Mouse (Mus musculus) urinary bladder, postnatal 14 days (tissue): ENCODE measurements at regions not wholly inside any gene's neighbourhood (a gene's known extent, or its start where the extent isn't known, plus 50 kb on each side); places are given as distances from the start of the nearest gene placed in this dataset.

Experiments
- DNase-seq: peaks from one replicate; pipeline ENCODE4 v3.0.0; 2021; ENCODE audit warnings: low spot score

DNA sequence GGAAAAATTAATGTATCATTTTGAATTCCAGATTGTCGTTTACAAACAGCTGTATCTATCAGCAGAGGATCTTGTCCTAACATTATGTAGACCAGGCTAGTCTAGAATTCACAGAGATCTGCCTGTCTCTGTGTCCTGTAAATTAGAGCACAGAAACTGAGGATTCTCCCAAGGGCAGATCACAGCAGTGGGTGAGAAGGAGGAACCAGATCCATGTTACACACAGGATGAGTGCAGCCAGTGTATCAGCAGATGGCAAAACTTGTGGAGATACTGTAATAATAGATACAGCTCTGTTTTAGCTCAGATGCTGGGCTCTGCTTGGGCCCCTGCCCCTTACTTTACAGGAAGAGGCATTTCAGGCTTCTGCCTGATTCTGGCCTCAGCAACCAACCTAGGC, 1384.0 kb upstream of the 1700008P02Rik start:
- DNase-seq = no peak

DNA sequence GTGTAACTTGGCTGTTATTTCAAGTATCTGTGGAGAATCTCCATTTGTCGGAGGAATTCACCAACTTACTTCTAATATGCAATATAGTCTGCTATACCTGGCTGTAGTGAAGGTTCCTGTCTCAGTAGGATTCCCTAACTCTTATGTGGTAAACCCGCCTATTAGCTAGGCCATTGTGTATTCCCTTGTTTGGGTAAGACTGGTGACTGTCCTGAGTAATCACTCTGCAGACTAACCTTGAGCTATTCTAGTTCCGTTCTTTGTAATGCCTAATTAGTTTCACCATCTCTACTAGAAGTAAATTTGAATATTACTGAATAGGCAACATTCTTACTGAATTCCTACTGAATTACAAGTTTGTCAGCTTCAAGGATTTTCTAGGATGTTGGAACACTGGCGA, 1380.8 kb upstream of the 1700008P02Rik start:
- no peak for DNase-seq

- DNase-seq = no peak
Measured at GRCm38 (mm10) chr3:7992322-7992721, 1372.1 kb upstream of the 1700008P02Rik start.

- DNase-seq = no peak
Measured at GRCm38 (mm10) chr3:7973287-7973686, 1353.0 kb upstream of the 1700008P02Rik start.

DNA sequence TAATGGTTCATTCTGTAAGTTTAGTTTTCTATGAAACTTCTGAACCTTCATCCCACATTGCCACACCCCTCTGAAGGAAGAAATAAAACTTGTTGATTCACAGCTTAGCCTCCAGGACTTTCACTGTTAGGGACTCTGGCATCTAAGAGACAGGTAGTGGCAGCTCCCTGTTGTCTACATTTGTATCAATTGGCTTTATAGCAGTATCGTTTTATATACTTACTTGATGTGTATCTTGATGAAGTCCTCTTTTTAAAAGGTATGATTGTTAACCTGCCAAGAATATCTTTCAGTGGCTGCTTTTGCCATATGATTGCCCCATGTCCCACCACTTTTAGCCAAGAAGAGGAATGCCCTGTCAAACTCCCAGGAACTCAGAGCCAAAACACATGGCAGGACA, 1333.7 kb upstream of the 1700008P02Rik start:
- no peak for DNase-seq

GRCm38 (mm10) chr3:7943646-7944381, 1323.6 kb upstream of the 1700008P02Rik start:
- no peak for DNase-seq
